Mouse (Mus musculus) ES-E14 (cell line): ENCODE results near the gene Oat. TPM values are rescaled to one million over a fixed set of nuclear protein-coding genes. Genes with fewer than 3 reads are reported as not detected.

Experiments used
- DNase-seq: peaks from one replicate; pipeline ENCODE4 v3.0.0-alpha.2; 2013; ENCODE audit warnings: low read depth, low spot score
- H3K27ac ChIP-seq: 2 replicates; pipeline ENCODE4 v1.5.1; 2012; ENCODE audit warnings: low read depth, mild to moderate bottlenecking, low read length, moderate library complexity, mixed read lengths; ENCODE audit not compliant: poor library complexity, insufficient read depth, severe bottlenecking
- H3K36me3 ChIP-seq: 2 replicates; pipeline ENCODE4 v1.6.1; 2012; ENCODE audit warnings: mild to moderate bottlenecking, low read length, moderate library complexity, mixed read lengths; ENCODE audit not compliant: control insufficient read depth, poor library complexity, insufficient read depth, severe bottlenecking
- H3K4me1 ChIP-seq, 2 experiments: fragments of 150-350 bp in 1 of 2; sonication (generic) in 1 of 2; 2 replicates each; pipeline ENCODE4 v1.6.1; 2012; ENCODE audit warnings: low read length in 2 of 2, mild to moderate bottlenecking in 1 of 2, mixed read lengths in 1 of 2; ENCODE audit not compliant: control insufficient read depth in 2 of 2, insufficient read depth in 2 of 2, poor library complexity in 1 of 2
- H3K4me3 ChIP-seq, 2 experiments: fragments of 150-350 bp in 1 of 2; sonication (generic) in 1 of 2; 2 replicates each; pipeline ENCODE4 v1.5.1; 2012; ENCODE audit warnings: low read length in 2 of 2, low read depth in 1 of 2, mild to moderate bottlenecking in 1 of 2, mixed read lengths in 1 of 2; ENCODE audit not compliant: insufficient read depth in 1 of 2, poor library complexity in 1 of 2, severe bottlenecking in 1 of 2
- H3K9ac ChIP-seq: 2 replicates; pipeline ENCODE4 v1.6.1; 2012; ENCODE audit warnings: low read depth, mild to moderate bottlenecking, low read length, mixed read lengths; ENCODE audit not compliant: poor library complexity, insufficient read depth, severe bottlenecking
- H3K9me3 ChIP-seq: fragments of 150-350 bp; sonication (generic); 2 replicates; pipeline ENCODE4 v1.6.1; 2012; ENCODE audit warnings: low read depth, mild to moderate bottlenecking, low read length; ENCODE audit not compliant: control insufficient read depth, insufficient read depth
- CHD2 ChIP-seq: IDR thresholded peaks from 2 replicates; pipeline ENCODE4 v1.6.1; 2014; ENCODE audit warnings: mild to moderate bottlenecking, low read depth, low read length, inconsistent platforms
- HCFC1 ChIP-seq: IDR thresholded peaks from 2 replicates; pipeline ENCODE4 v1.6.1; 2012; ENCODE audit warnings: low read length, inconsistent platforms, borderline replicate concordance; ENCODE audit not compliant: insufficient read depth
- MAFK ChIP-seq: IDR thresholded peaks from 2 replicates; pipeline ENCODE4 v1.6.1; 2014; ENCODE audit warnings: mild to moderate bottlenecking, low read depth, low read length, inconsistent platforms; ENCODE audit not compliant: insufficient read depth
- ZC3H11A ChIP-seq: IDR thresholded peaks from 2 replicates; pipeline ENCODE4 v1.6.1; 2012; ENCODE audit warnings: low read depth, mild to moderate bottlenecking, inconsistent platforms, low read length, borderline replicate concordance
- ZNF384 ChIP-seq: IDR thresholded peaks from 2 replicates; pipeline ENCODE4 v1.6.1; 2012; ENCODE audit warnings: low read depth, low read length, inconsistent platforms
- in situ Hi-C, 2 experiments: fragments of 600-800 bp; cut with MboI; formaldehyde crosslinking; loops; one replicate each; pipeline ENCODE4 v1.15.1; 2025; ENCODE audit warnings: low sequenced_read_pairs in 2 of 2, inconsistent platforms in 1 of 2; ENCODE audit not compliant: unreplicated experiment in 2 of 2
- total RNA-seq: library from RNA; depleted of rRNA; stranded (reverse); fragments of 300-350 nt; gene quantifications from 2 replicates; pipeline ENCODE4 v1.2.3, GENCODE M21; 2012

The Oat gene
- total RNA-seq, 1 experiment = 60.2 TPM

DNA sequence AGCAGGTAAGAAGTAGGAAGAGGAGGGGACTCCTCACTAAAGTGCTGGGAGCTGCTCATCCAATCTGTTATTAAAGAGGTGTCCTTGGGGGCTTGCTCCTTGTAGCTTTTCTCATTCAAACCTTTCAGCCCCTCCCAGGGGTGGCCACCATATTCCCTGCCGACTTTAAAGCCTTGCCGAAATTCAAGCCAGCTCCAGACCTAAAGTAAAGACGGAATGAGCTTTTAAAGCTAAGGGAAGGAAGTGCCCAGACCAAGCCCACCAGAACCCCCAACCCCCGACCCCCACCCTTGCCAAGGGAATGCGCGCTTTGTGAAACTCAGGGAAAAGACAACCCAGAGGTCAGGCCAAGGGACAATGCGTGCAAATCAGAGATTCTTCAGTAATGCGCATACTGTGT lies 24.7 kb upstream of the Oat start:
- Histone ChIP-seq H3K9me3 (no peaks in the 10 kb centered on the region), H3K9ac (no peak overlapping the region), H3K36me3 (no peaks in the 10 kb centered on the region), H3K4me1 (peaks cover 3 to 5% of the 10 kb centered on the region in 2 experiments; a peak in 3 of 4 replicates), H3K27ac (no peak overlapping the region), H3K4me3 (no peak overlapping the region)
- TF ChIP-seq ZC3H11A (no peak), ZNF384 (no peak), HCFC1 (no peak), MAFK (no peak), CHD2 (no peak)
- no peak for DNase-seq
- in situ Hi-C loops = no loop called here

DNA sequence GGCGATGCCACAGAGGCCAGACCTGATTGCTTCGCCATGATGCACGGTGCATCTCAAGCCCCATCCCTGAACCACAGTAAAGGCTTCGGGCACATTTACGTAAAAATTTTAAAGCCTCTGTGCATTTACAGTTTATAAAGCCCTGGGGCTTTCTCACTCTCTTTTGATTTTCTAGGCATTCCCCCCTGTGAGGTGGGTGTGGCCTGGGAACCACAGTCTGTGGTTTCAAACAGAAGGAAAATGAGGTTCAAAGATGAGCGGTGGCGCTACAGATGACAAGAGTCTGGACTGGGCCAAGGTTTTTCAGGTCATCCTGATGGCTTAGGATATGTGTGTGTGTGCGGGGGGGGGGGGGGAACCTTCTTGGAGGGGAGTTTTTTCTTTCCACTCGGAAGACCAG lies 23.8 kb upstream of the Oat start:
- Histone ChIP-seq H3K36me3 (no peaks in the 10 kb centered on the region), H3K4me3 (peak overlapping the region; percentile 51 to 67; a peak in 3 of 4 replicates), H3K9me3 (no peaks in the 10 kb centered on the region), H3K4me1 (peaks cover 3 to 5% of the 10 kb centered on the region in 2 experiments; a peak in 3 of 4 replicates), H3K27ac (no peak overlapping the region), H3K9ac (no peak overlapping the region)
- DNase-seq = no peak
- TF ChIP-seq CHD2 = no peak
- TF ChIP-seq ZC3H11A = no peak
- TF ChIP-seq ZNF384 = no peak
- TF ChIP-seq HCFC1 = no peak
- no peak for TF ChIP-seq MAFK
- in situ Hi-C loops = no loop called here

- H3K9me3 ChIP-seq = no peaks in the 10 kb centered on the region
- no peak within 1 kb of the TSS for H3K27ac ChIP-seq
- H3K4me3 ChIP-seq = peak within 1 kb of the TSS; percentile 51 to 67
- in situ Hi-C loops = loop anchor here (10.0 kb wide), 1 partner anchor 1045 kb away; no protein-coding TSS in a partner anchor
- TF ChIP-seq ZC3H11A (no peak), HCFC1 (no peak), MAFK (no peak), CHD2 (no peak), ZNF384 (no peak)
- peaks cover 3 to 5% of the 10 kb centered on the region in 2 experiments; a peak in 3 of 4 replicates for H3K4me1 ChIP-seq
- H3K36me3 ChIP-seq = no peaks in the 10 kb centered on the region
- no peak within 1 kb of the TSS for H3K9ac ChIP-seq
- no peak for DNase-seq
Observed at GRCm38 (mm10) chr7:132599071-132599975, 23.1 kb upstream of the Oat start, which contains the start of gene Nkx1-2. TSS of gene Nkx1-2 (minus strand) at chr7:132599637.

GRCm38 (mm10) chr7:132597251-132598041 lies 21.2 kb upstream of the Oat start:
- no peak overlapping the region for H3K27ac ChIP-seq
- H3K9ac ChIP-seq = peak overlapping the region; percentile 52
- no peaks in the 10 kb centered on the region for H3K9me3 ChIP-seq
- H3K4me3 ChIP-seq = peak overlapping the region; percentile 43 to 64
- TF ChIP-seq ZNF384 (no peak), CHD2 (no peak), ZC3H11A (no peak), MAFK (no peak), HCFC1 (no peak)
- H3K4me1 ChIP-seq = peaks cover 3 to 5% of the 10 kb centered on the region in 2 experiments; a peak in 3 of 4 replicates
- in situ Hi-C loops = loop anchor here (10.0 kb wide), 1 partner anchor 1043 kb away; no protein-coding TSS in a partner anchor
- no peaks in the 10 kb centered on the region for H3K36me3 ChIP-seq
- DNase-seq = no peak
